Mouse (Mus musculus): ENCODE measurements around the gene Gm10306. TPM values are rescaled to one million over a fixed set of nuclear protein-coding genes. Genes with fewer than 3 reads are reported as not detected.

Gene Gm10306
- 0.96 TPM in 1 of 2 replicates, not detected in the other for polyA plus RNA-seq (2015; fragmentation: Nextera tagmentation; extraction: Ambion mirVana)

DNA sequence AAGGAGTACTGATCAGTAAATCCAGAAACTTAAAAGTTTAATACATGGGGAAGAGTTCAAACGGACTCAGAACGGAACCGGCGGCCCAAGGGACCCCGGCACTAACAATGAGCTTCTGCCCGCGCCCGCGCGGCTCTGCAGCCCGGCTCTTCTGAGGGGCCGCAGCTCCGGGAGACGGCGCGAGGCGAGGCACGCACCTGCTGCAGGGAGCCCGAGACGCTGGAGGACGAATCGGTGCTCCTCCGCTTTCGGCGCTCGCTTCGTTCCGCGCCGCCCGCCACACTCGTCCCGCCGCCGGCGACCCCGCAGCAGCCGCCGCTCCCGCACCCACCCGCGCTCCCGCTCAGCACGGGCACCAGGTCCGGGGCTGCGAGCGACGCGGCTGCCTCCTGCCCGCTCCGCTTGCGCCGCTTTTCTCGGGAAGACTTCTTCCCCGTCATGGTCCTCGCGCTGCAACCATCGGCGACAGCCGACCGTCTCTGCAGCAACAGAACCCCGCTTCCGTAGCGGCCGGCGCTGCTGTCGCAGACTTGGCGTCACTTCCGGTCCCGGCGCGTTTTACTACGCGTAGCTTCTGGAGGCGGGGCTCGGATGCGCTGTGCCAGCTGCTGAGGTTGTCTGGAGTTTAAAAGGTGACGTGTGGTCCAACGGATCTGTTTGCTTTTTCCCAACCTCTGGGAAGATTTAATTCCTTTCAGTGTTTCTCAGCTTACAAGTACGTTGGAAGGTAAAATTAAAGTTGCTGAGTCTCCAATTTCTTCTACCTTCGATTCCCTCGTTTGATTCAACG is at the start of gene Gm10306, which contains the start of gene Caap1:
Gene Gm10306 (plus strand): TSS at position 282 of the 790 bp plus-strand sequence.
Gene Caap1 (minus strand): TSS at position 532 of the 790 bp plus-strand sequence.
- no peaks in the 10 kb centered on the region for H3K9me3 ChIP-seq
- H3K4me2 ChIP-seq = peak within 1 kb of the TSS; percentile 67
- peak within 1 kb of the TSS; percentile 90 for H3K27ac ChIP-seq
- 1% methylated on average over 83 of the region's 83 CpGs for WGBS
- peak within 1 kb of the TSS; percentile 85 for H3K9ac ChIP-seq
- no peaks in the 10 kb centered on the region for H3K36me3 ChIP-seq
- ATAC-seq (ENCODE audit: low FRiP score) = peak; percentile 98
- H3K27me3 ChIP-seq = no peaks in the 10 kb centered on the region
- H3K4me3 ChIP-seq = peak within 1 kb of the TSS; percentile 84
- H3K4me1 ChIP-seq (replicated peaks) = peaks cover 15% of the 10 kb centered on the region

DNA sequence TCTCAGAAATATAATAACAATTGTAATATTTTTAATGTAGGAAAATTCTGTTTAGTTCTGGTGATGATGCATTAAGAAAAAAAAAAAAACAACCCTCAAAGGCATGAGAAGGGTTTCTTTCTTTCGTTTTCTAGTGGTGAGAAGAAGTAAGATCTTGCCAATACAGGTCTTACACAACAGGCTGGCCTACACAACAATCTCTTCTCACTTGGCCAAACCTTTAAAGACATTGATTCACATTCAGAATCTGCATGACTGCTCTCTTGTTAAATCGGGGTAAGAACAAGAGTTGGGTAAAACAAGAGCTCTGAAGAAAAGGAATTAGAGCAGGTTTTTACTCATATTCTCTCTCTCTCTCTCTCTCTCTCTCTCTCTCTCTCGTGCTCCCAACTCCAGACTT is 41.0 kb upstream of the Gm10306 start:
- no peak for ATAC-seq (ENCODE audit: low FRiP score)
- Histone ChIP-seq H3K4me1 (replicated peaks) (no peaks in the 10 kb centered on the region), H3K9me3 (no peaks in the 10 kb centered on the region), H3K36me3 (peaks cover 25% of the 10 kb centered on the region), H3K27ac (no peak overlapping the region), H3K27me3 (no peaks in the 10 kb centered on the region), H3K4me3 (no peak overlapping the region), H3K9ac (no peak overlapping the region), H3K4me2 (no peak overlapping the region)
- 76% methylated on average over 3 of the region's 3 CpGs for WGBS

DNA sequence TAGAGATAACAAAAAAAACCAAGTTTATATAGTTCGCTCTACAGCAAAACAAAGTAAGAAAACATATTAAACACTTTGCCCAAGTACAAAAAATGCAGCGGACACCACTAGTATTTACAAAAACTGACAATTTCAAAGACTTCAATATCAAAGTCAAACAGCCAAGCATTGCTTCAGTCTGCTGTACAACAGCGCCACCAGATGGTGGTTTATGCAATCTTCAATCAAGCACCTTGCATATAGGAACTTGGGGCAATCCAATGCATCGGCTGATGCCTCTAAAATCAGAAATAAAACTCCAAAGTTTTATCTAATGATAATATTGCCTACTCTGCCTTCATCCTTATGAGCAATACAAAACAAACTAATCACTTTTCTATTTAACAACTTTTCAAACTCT is 38.7 kb upstream of the Gm10306 start:
- Histone ChIP-seq H3K4me2 (no peak overlapping the region), H3K9me3 (no peaks in the 10 kb centered on the region), H3K4me3 (no peak overlapping the region), H3K36me3 (peaks cover 13% of the 10 kb centered on the region), H3K27ac (no peak overlapping the region), H3K9ac (no peak overlapping the region), H3K27me3 (no peaks in the 10 kb centered on the region), H3K4me1 (replicated peaks) (no peaks in the 10 kb centered on the region)
- ATAC-seq (ENCODE audit: low FRiP score) = no peak
- 68% methylated on average over 4 of the region's 4 CpGs for WGBS

DNA sequence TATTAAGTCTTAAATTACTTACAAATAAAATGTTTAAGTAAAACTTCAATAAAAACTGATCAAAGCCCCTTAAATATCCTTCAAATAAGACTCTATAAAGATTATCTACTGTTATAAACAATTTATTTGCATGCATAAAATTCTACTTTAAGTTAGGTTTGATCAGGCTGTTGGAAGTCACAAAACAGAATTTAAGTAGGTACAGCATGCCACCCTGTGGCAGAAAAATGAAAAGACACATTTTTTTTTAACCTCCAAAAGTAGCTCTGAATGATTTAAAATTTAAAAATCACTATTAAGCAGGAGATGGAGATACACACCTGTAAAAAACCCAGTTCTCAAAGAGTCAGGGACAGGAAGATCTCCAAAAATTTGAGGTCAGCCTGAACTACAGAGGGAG is 33.0 kb upstream of the Gm10306 start:
- no peak overlapping the region for H3K4me2 ChIP-seq
- no peaks in the 10 kb centered on the region for H3K36me3 ChIP-seq
- H3K4me3 ChIP-seq = no peak overlapping the region
- no peaks in the 10 kb centered on the region for H3K27me3 ChIP-seq
- no peaks in the 10 kb centered on the region for H3K4me1 ChIP-seq (replicated peaks)
- no peaks in the 10 kb centered on the region for H3K9me3 ChIP-seq
- H3K9ac ChIP-seq = no peak overlapping the region
- ATAC-seq (ENCODE audit: low FRiP score) = no peak
- H3K27ac ChIP-seq = no peak overlapping the region

DNA sequence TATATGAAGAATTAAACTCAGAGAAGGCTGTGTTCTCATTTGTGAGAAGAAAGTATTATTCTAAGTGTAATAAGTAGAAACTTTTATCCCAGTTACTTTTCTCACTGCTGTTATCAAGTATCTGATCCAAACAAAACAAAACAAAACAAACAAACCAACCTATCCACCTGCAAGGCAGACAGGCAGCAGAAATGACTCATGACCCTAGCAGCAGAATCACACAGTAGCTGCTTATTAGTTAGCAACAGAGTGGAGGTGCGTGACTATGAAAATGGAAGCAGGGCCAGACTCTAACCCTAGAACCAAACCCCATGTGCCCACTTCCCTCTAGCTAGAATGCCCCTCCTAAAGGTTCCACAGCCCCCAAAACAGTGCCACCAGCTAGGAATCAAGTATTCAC is 26.9 kb upstream of the Gm10306 start:
- ATAC-seq (ENCODE audit: low FRiP score) = no peak
- Histone ChIP-seq H3K9ac (no peak overlapping the region), H3K27ac (no peak overlapping the region), H3K9me3 (no peaks in the 10 kb centered on the region), H3K27me3 (no peaks in the 10 kb centered on the region), H3K36me3 (peaks cover 1% of the 10 kb centered on the region; the same call in 1 of the 2 replicates), H3K4me2 (no peak overlapping the region), H3K4me3 (no peak overlapping the region), H3K4me1 (replicated peaks) (no peaks in the 10 kb centered on the region)
- 95% methylated on average over 1 of the region's 1 CpGs for WGBS

DNA sequence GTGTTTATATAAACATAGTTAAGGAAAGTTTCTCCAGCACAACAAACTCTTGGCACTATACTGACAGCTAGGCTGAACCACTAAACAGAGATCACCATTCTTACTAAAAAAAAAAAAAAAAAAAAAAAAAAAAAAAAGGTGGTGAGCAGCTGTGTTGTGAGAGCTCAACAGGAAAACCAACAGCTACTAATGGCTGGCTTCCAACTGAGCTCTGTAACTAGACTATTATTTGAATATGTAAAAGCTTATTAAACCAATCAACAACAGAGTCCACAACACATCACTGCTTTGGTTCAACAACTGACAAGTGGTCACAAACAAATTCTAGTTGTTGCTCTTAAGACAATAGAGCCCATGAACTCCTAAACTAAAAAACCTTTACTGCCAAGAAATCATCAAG is 23.1 kb upstream of the Gm10306 start:
- no peaks in the 10 kb centered on the region for H3K4me1 ChIP-seq (replicated peaks)
- H3K4me3 ChIP-seq = no peak overlapping the region
- no peak for ATAC-seq (ENCODE audit: low FRiP score)
- peaks cover 12% of the 10 kb centered on the region for H3K36me3 ChIP-seq
- H3K27me3 ChIP-seq = no peaks in the 10 kb centered on the region
- no peaks in the 10 kb centered on the region for H3K9me3 ChIP-seq
- H3K9ac ChIP-seq = no peak overlapping the region
- no peak overlapping the region for H3K4me2 ChIP-seq
- no peak overlapping the region for H3K27ac ChIP-seq

DNA sequence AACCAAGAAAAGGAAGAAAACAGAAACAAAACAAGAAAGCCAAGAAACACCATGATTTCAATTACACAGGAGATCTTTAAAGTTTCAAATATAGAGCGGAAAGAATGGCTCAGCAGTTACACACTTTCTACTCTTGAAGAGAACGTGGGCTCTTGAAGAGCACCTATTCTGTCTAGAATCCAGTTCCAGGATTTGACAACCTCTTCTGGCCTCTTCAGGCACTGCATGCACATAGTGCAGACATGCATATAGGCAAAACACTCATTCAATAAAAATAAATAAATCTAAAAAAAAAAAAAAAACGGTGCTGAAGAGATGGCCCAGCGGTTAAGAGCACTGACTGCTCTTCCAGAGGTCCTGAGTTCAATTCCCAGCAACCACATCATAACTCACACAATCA is 13.3 kb upstream of the Gm10306 start:
- Histone ChIP-seq H3K27ac (no peak overlapping the region), H3K9me3 (no peaks in the 10 kb centered on the region), H3K4me1 (replicated peaks) (no peaks in the 10 kb centered on the region; the same call in 1 of the 2 replicates), H3K27me3 (no peaks in the 10 kb centered on the region), H3K9ac (no peak overlapping the region), H3K4me2 (no peak overlapping the region), H3K36me3 (peaks cover 47% of the 10 kb centered on the region), H3K4me3 (no peak overlapping the region)
- no peak for ATAC-seq (ENCODE audit: low FRiP score)
- WGBS = 94% methylated on average over 4 of the region's 4 CpGs

DNA sequence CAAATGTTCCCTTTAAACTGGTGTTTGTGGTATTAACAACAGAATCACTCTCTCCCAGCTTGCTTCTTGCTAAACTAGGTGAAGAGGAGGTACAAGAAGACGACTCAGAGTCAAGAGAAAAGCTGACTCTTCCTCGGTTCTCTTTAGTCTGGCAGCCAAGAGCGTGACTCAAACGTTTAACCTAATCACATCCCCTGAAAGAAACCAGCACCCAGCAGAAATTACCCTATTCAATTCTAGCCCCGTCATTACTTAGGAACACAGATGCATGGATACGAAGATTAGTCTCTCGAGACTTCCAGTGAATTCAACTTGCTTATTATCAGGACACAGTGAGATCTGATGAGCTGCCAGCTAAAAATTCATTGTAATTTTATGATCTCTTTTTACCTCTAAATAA is 12.0 kb upstream of the Gm10306 start:
- Histone ChIP-seq H3K9me3 (no peaks in the 10 kb centered on the region), H3K27ac (no peak overlapping the region), H3K9ac (no peak overlapping the region), H3K4me1 (replicated peaks) (no peaks in the 10 kb centered on the region; the same call in 1 of the 2 replicates), H3K27me3 (no peaks in the 10 kb centered on the region), H3K4me3 (no peak overlapping the region), H3K4me2 (no peak overlapping the region), H3K36me3 (peaks cover 43% of the 10 kb centered on the region)
- no peak for ATAC-seq (ENCODE audit: low FRiP score)
- 44% methylated on average over 7 of the region's 7 CpGs for whole genome bisulfite sequencing

DNA sequence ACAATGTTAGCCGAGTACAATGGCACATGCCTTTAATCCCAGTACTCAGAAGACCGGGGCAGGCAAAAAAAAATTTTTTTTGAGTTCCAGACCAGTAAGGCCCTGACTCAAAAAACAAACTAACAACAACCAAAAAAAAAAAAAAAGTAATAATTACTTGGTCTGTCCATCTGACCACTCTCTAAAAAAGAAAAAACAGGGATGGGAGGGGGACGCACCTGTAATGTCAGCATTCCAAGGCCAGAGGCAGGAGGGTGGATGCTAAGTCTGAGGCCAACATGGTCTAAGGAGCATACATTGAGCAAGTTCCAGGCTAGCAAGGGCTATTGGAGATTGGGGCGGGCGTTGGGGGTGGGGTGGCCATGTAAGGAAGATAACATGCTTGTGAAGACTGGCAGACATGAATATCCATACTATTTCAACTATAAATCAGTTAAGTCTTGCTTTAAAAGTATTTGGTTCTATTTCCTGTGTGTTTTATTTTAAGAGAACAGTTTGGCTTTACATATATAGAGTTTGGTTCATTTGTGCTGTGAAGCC is 1.3 kb upstream of the Gm10306 start:
- no peak overlapping the region for H3K27ac ChIP-seq
- H3K9me3 ChIP-seq = no peaks in the 10 kb centered on the region
- peaks cover 15% of the 10 kb centered on the region for H3K4me1 ChIP-seq (replicated peaks)
- H3K27me3 ChIP-seq = no peaks in the 10 kb centered on the region
- peak overlapping the region; percentile 67 for H3K4me2 ChIP-seq
- H3K9ac ChIP-seq = no peak overlapping the region
- peak overlapping the region; percentile 84; the same call in 1 of the 2 replicates for H3K4me3 ChIP-seq
- no peak for ATAC-seq (ENCODE audit: low FRiP score)
- 92% methylated on average over 5 of the region's 5 CpGs for WGBS
- no peaks in the 10 kb centered on the region; the same call in 1 of the 2 replicates for H3K36me3 ChIP-seq

DNA sequence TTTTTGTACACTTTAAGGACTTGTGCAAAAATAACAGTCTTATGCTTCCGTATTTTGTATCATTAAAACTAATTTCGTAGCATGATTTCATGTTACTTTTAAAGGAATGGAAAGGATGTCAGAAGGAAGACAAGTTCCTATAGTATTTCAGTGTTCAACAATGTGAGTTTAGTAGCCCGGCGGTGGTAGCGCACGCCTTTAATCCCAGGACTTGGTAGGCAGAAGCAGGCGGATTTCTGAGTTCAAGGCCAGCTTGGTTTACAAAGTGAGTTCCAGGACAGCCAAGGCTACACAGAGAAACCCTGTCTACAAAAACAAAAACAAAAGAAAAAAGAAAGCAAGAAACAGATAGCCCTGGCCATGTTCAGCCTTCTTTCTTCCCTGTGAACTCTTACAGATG is 799 bp downstream of the Gm10306 start:
- H3K27me3 ChIP-seq = no peaks in the 10 kb centered on the region
- no peak overlapping the region for H3K27ac ChIP-seq
- peak overlapping the region; percentile 84; the same call in 1 of the 2 replicates for H3K4me3 ChIP-seq
- H3K4me1 ChIP-seq (replicated peaks) = peaks cover 15% of the 10 kb centered on the region
- 72% methylated on average over 7 of the region's 7 CpGs for WGBS
- H3K4me2 ChIP-seq = peak overlapping the region; percentile 42
- no peaks in the 10 kb centered on the region for H3K9me3 ChIP-seq
- H3K9ac ChIP-seq = no peak overlapping the region
- H3K36me3 ChIP-seq = no peaks in the 10 kb centered on the region
- ATAC-seq (ENCODE audit: low FRiP score) = peak; percentile 27; the same call in 1 of the 2 replicates

DNA sequence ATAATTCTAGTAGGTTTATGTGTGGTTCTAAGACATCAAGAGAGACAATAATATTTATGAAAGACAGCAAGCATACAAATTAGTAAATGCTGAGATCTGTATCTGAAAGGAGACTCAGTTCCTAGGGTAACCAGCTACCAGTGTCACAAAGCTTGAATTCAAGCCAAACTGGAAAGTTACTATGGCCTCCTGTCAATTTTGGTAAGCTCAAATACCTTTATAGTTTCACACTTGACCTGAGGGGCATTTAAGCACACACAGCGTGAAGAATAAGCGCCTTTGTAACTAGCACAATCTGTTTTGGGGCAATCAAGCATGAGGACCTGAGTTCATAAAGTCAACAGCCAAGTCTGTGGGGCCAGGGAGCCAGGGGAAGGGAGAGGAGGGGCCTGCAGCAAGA is 2.9 kb downstream of the Gm10306 start:
- peaks cover 15% of the 10 kb centered on the region for H3K4me1 ChIP-seq (replicated peaks)
- no peak for ATAC-seq (ENCODE audit: low FRiP score)
- H3K27ac ChIP-seq = no peak overlapping the region
- no peaks in the 10 kb centered on the region for H3K9me3 ChIP-seq
- H3K4me2 ChIP-seq = no peak overlapping the region
- no peak overlapping the region for H3K4me3 ChIP-seq
- H3K36me3 ChIP-seq = no peaks in the 10 kb centered on the region
- WGBS = 24% methylated on average over 2 of the region's 2 CpGs
- no peaks in the 10 kb centered on the region for H3K27me3 ChIP-seq
- no peak overlapping the region for H3K9ac ChIP-seq

DNA sequence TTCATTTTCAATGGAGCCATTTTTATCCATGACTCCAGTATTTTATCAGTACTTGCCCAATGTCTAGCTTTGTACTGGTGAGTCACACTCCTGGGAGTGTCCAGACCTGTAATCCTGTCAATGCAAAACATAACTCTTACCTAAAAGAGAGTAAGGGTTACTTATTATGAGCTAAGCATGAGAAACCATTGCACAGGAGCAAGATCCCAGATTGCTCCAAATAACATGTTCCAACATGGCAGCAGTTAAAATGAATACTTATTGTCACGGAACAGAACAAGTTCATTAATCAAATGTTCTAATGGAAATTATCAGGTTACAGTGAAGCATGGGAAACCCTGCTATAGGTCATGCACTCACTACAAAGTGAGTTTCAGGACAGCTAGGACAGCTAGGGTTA is 4.0 kb downstream of the Gm10306 start:
- Histone ChIP-seq H3K4me1 (replicated peaks) (peaks cover 7% of the 10 kb centered on the region), H3K4me2 (no peak overlapping the region), H3K9me3 (no peaks in the 10 kb centered on the region), H3K36me3 (no peaks in the 10 kb centered on the region), H3K27me3 (no peaks in the 10 kb centered on the region), H3K27ac (no peak overlapping the region), H3K4me3 (no peak overlapping the region), H3K9ac (no peak overlapping the region)
- no peak for ATAC-seq (ENCODE audit: low FRiP score)
- WGBS = 84% methylated on average over 1 of the region's 1 CpGs

All from hindbrain, embryonic 13.5 days (tissue).